ENCODE assay signal across 11 mouse cellular contexts in genomic region chr12:117451441-117451840, GRCm38 (mm10).
A peak's percentile ranks its signal among the peaks of the same experiment; 100 is the strongest.
DNase-seq lines count a peak whose midpoint lies in the region; ATAC-seq and TF ChIP-seq lines count a peak whose summit lies in the region.
"Had no signal": no experiment of that assay in that cellular context is flagged by ENCODE, and none has a peak within 500 bp of the region (broad histone marks: within the 10 kb centered on the region; RNA-seq: fewer than 3 reads in every experiment).

No protein-coding gene starts in this region.

- H3K4me2 ChIP-seq in intestine, postnatal 0 days (replicated peaks; ENCODE audit: low read depth), result no peak overlapping the region
- H3K4me2 ChIP-seq in intestine, embryonic 16.5 days (ENCODE audit: low read depth, low read length), result no peak overlapping the region
- H3K4me2 ChIP-seq: liver, embryonic 13.5 days; neural tube, embryonic 12.5 days had no signal

- no peak overlapping the region for H3K4me3 ChIP-seq in intestine, postnatal 0 days (ENCODE audit: low read depth, low read length)
- no peak overlapping the region for H3K4me3 ChIP-seq in intestine, embryonic 16.5 days (ENCODE audit: low read length)
- H3K4me3 ChIP-seq in thymus, adult 2 months (ENCODE audit: control insufficient read depth, insufficient read depth, low read length), result no peak overlapping the region
- H3K4me3 ChIP-seq: liver, embryonic 13.5 days; neural tube, embryonic 12.5 days had no signal

- TF ChIP-seq CTCF in intestine, postnatal 0 days (IDR thresholded peaks at IDR 0.05; ENCODE audit: low read depth), result peak; percentile 65
- no peak for TF ChIP-seq CTCF in thymus, adult 2 months (IDR thresholded peaks at IDR 0.05; ENCODE audit: borderline replicate concordance, control insufficient read depth, extremely low read depth, insufficient read depth, low read length, poor library complexity)

- H3K9me3 ChIP-seq in intestine, postnatal 0 days (ENCODE audit: control insufficient read depth), result no peaks in the 10 kb centered on the region
- H3K9me3 ChIP-seq in intestine, embryonic 16.5 days (ENCODE audit: control insufficient read depth, low read length), result no peaks in the 10 kb centered on the region
- H3K9me3 ChIP-seq: liver, embryonic 13.5 days; neural tube, embryonic 12.5 days had no signal

- 0 out of 2 replicates have a peak, but pooled peaks cover 2% of the 10 kb centered on the region for H3K4me1 ChIP-seq in intestine, postnatal 0 days (replicated peaks; ENCODE audit: control insufficient read depth, insufficient read depth, low read length)
- 0 out of 2 replicates have a peak, but pooled peaks cover 8% of the 10 kb centered on the region for H3K4me1 ChIP-seq in intestine, embryonic 16.5 days (ENCODE audit: control insufficient read depth, insufficient read depth, low read length)
- peaks cover 10% of the 10 kb centered on the region for H3K4me1 ChIP-seq in thymus, adult 2 months (replicated peaks; ENCODE audit: control insufficient read depth, insufficient read depth, low read length)
- H3K4me1 ChIP-seq: liver, embryonic 13.5 days had no signal

- no peaks in the 10 kb centered on the region for H3K36me3 ChIP-seq in intestine, postnatal 0 days (ENCODE audit: control insufficient read depth, insufficient read depth)
- no peaks in the 10 kb centered on the region for H3K36me3 ChIP-seq in intestine, embryonic 16.5 days (ENCODE audit: control insufficient read depth, insufficient read depth, low read length)
- H3K36me3 ChIP-seq in thymus, adult 2 months (ENCODE audit: control insufficient read depth, insufficient read depth, low read length), result no peaks in the 10 kb centered on the region
- H3K36me3 ChIP-seq: liver, embryonic 13.5 days; neural tube, embryonic 12.5 days had no signal

- 57% methylated on average over 4 of the region's 4 CpGs for WGBS in intestine, postnatal 0 days
- WGBS in intestine, embryonic 16.5 days, result 56% methylated on average over 4 of the region's 4 CpGs
- 80% methylated on average over 4 of the region's 4 CpGs for whole genome bisulfite sequencing in thymus, adult 2 months

- TF ChIP-seq POLR2A in thymus, adult 2 months (IDR thresholded peaks at IDR 0.05; ENCODE audit: control insufficient read depth, extremely low read depth, insufficient read depth, low read length, poor library complexity), result no peak

- no peak overlapping the region for H3K9ac ChIP-seq in intestine, postnatal 0 days (ENCODE audit: low read depth, low read length)
- no peak overlapping the region for H3K9ac ChIP-seq in intestine, embryonic 16.5 days (ENCODE audit: low read depth, low read length)
- H3K9ac ChIP-seq: liver, embryonic 13.5 days; neural tube, embryonic 12.5 days had no signal

- peak; percentile 42 for DNase-seq in thymus, adult 2 months
- no peak for DNase-seq in thymus, adult 18-20 months
- DNase-seq in induced T-regulatory cell, adult 2 months (ENCODE audit: low read depth), result peak; percentile 68
- no peak for DNase-seq in adrenal gland, postnatal 10 days
- no peak for DNase-seq in cerebellum, adult 11-12 months
- no peak for DNase-seq in frontal cortex, postnatal 36 days (ENCODE audit: low spot score in 2 of 2)
- DNase-seq: adrenal gland, adult 2 months; liver, embryonic 13.5 days had no signal

- H3K27me3 ChIP-seq in intestine, postnatal 0 days (replicated peaks; ENCODE audit: control insufficient read depth, insufficient read depth, low read length), result no peaks in the 10 kb centered on the region
- no peaks in the 10 kb centered on the region for H3K27me3 ChIP-seq in intestine, embryonic 16.5 days (replicated peaks; ENCODE audit: control insufficient read depth, insufficient read depth, low read length)
- H3K27me3 ChIP-seq in thymus, adult 2 months (ENCODE audit: control insufficient read depth, insufficient read depth, low read length), result no peaks in the 10 kb centered on the region
- H3K27me3 ChIP-seq: liver, embryonic 13.5 days; neural tube, embryonic 12.5 days had no signal

- no peak for ATAC-seq in intestine, postnatal 0 days
- ATAC-seq in intestine, embryonic 16.5 days, result no peak

- H3K27ac ChIP-seq in intestine, postnatal 0 days (ENCODE audit: low read depth, low read length), result no peak overlapping the region
- H3K27ac ChIP-seq in intestine, embryonic 16.5 days (ENCODE audit: low read length), result no peak overlapping the region
- no peak overlapping the region for H3K27ac ChIP-seq in thymus, adult 2 months (ENCODE audit: control insufficient read depth, insufficient read depth, low read length)
- H3K27ac ChIP-seq: liver, embryonic 13.5 days; neural tube, embryonic 12.5 days had no signal

Comparison
In these comparisons a context has a peak if more than half of its experiments do, and no peak if none do; other contexts are left out.
1. DNase-seq: peak in thymus, adult 2 months (single experiment) and induced T-regulatory cell, adult 2 months (single experiment); none in thymus, adult 18-20 months (0 of 2), adrenal gland, postnatal 10 days (single experiment), cerebellum, adult 11-12 months (single experiment) and frontal cortex, postnatal 36 days (0 of 2).